Mouse (Mus musculus): ENCODE results near the gene Gm28043.

The Gm28043 gene

GRCm38 (mm10) chr17:29601391-29601790 is 13.3 kb upstream of the Gm28043 start:
- no peak for TF ChIP-seq GATA4 (IDR thresholded peaks at IDR 0.05; ENCODE audit: insufficient replicate concordance, low read length)

DNA sequence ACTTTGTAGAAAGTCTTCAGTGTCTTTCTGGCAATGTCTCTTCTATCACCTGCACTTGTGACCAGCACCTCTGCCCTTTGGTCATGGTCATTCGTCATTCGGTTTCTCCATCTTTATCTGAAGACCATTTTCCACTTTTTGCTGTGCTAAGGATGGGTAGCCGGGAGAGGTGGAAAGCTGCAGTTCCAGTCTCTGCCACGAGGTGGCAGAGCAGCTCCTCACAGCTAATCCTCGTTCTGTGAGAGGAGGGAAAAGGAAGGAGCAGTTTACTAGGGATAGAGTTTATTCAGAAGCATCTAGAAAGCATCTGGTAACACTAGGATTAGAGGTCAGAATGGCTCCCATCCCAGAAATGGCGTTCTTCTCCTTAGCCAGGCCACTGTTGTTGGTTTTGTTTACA is 11.4 kb upstream of the Gm28043 start:
- no peak for TF ChIP-seq GATA4 (IDR thresholded peaks at IDR 0.05; ENCODE audit: insufficient replicate concordance, low read length)

DNA sequence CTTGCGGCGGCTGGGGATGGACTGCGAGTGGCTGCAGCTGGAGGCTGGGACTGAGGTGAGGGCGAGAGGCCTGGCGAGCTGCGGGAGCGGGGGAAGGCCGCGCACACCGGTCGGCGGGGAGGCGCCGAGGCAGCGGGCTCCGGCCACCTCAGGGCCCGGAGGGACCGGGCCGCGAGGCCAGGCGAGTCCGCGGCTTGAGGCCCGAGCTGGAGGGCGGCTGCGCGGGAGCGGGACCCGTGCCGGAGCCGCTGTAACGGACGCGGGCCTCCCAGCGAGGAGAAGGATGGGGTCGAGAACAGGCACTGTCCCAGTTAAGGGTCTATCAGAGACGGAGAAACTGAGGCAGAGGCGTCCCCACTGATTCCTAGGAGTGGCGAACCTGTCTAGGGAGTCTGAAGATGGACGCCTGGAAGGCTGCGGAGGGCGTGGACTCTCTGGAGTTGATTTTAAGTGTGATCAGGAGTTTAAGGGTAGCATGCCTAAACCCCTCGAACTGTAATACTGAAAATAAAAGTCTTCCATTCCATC is 412 bp downstream of the Gm28043 start:
- no peak for TF ChIP-seq GATA4 (IDR thresholded peaks at IDR 0.05; ENCODE audit: insufficient replicate concordance, low read length)

DNA sequence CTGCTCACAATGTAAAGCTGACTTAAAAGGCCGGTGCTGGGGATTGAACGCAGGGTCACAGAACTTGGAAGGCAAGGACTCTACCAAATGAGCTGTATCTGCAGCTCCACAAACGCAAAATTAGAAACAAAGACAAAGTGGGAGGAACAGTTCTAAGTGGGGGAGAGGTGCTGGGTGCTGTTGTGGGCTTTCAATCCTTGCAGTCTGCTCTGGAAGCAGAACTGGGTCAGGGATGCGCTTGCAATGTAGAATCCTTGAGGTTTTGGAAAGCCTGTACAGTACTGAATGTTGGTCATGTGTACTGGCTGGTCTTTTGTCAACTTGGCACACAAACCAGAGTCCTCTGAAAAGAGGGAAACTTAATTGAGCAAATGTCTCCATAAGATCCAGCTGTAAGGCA is 940 bp downstream of the Gm28043 start:
- no peak for TF ChIP-seq GATA4 (IDR thresholded peaks at IDR 0.05; ENCODE audit: insufficient replicate concordance, low read length)

DNA sequence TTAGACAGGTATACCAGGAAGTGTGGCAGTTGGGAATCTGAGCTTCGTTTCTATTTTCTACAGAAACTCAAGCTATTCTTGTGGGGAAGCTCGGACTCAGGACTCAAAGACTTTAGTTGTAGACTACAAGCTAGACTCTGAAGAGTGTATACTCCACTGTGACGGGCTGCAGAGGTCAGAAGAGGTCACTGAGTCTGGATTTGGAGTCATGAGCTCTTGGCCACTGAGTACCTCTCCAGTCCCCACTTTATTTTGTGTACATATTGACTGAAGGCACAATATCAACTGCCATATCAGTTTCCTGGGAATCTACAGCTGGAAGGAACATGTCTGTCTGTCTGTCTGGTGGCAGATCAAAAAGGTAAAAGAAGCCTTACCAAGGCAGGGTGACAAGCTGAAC is 4.6 kb downstream of the Gm28043 start:
- TF ChIP-seq GATA4 (IDR thresholded peaks at IDR 0.05; ENCODE audit: insufficient replicate concordance, low read length), result no peak

DNA sequence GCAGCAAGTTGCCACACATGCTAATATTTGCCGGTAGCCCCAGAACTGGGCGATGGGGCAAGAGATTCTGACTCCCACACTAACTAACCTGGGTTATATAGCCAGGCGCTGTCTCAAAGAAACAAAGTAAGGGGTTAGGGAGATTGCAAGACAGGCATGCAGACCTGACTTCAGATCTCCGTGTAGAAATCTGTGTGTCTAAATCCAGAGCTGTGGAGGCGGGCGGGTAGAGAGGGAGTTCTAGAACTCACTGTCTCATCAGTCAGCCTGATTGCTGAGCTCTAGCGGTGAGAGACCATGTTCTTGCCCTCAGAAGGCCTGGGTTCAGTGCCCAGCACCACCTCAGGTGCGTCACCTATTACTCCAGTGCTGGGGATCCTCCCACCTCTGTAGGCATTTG is 8.8 kb downstream of the Gm28043 start:
- TF ChIP-seq GATA4 (IDR thresholded peaks at IDR 0.05; ENCODE audit: insufficient replicate concordance, low read length), result no peak

DNA sequence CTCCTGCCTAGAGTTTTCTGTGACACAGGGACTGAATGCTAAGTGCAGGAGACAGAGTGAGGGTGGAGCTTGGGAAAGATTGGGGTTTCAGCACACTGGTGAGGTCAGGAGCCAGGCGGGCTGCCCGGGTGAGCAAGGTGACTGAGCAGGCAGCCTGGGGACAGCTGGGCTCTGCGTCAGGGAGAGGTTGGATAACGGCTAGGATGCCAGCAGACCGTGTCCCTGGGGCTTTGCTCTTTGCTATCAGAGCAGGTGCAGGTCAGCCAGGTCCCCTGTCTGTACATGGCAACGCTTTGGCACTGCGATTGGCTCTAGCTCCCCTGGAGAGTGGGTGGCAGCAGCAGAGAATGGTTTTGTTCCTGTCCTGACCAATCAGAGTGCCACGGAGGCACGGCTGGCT is 12.6 kb downstream of the Gm28043 start:
- no peak for TF ChIP-seq GATA4 (IDR thresholded peaks at IDR 0.05; ENCODE audit: insufficient replicate concordance, low read length)

GRCm38 (mm10) chr17:29628946-29629345 is 14.3 kb downstream of the Gm28043 start:
- TF ChIP-seq GATA4 (IDR thresholded peaks at IDR 0.05; ENCODE audit: insufficient replicate concordance, low read length), result no peak

GRCm38 (mm10) chr17:29629620-29630019 is 14.9 kb downstream of the Gm28043 start:
- TF ChIP-seq GATA4 (IDR thresholded peaks at IDR 0.05; ENCODE audit: insufficient replicate concordance, low read length), result no peak

DNA sequence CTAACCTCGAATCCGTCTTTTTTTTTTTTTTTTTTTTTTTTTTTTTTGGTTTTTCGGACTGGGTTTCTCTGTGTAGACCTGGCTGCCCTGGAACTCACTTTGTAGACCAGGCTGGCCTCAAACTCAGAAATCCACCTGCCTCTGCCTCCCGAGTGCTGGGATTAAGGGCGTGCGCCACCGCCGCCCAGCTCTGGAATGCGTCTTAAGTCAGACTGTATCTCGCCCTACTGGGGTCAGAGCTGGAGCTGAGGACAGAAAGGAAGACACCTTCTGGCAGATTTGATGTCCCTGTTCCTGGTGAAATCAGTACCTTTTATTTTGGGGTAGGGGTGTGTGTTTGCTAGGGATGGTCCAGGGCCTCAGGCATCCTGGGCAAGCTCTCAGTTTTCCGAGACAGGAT is 17.6 kb downstream of the Gm28043 start:
- TF ChIP-seq GATA4 (IDR thresholded peaks at IDR 0.05; ENCODE audit: insufficient replicate concordance, low read length), result no peak

DNA sequence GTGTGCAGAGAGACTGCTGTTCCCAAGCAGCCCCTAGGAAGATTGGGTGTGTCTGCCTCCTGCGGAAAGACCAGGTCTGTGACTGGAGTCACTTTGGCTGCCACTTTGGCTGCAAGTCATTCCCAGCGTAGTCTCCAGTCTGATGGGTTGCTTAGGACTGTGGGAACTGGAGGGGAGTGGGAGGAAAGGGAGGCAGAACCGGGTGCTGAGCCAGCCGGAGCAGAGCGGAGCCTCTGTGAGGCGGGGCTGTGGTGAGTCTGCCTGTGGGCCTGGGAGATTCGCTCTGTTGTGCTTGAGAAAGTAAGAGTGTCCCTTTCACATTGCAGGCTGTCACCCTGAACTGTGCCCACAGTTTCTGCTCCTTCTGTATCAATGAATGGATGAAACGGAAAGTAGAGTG is 20.8 kb downstream of the Gm28043 start:
- TF ChIP-seq GATA4 (IDR thresholded peaks at IDR 0.05; ENCODE audit: insufficient replicate concordance, low read length), result no peak

DNA sequence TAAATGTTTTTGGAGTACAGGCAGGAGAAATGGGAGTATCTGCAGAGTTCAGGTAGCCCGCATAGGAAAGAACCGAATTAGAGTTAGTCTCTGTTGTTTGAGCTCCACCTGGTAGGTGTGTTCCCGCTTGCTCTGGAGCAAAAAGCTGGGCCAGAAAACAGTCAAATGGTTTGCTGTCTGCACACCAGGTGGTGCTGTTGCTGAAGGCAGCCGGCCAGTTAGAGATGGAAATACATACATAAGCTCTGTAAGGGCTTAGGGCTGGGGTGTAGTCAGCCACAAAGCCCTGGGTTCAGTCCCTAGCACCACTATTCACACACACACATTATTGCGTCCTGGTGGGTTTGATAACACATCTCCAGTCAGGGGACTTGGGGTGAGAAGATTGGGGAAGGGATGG is 21.4 kb downstream of the Gm28043 start:
- no peak for TF ChIP-seq GATA4 (IDR thresholded peaks at IDR 0.05; ENCODE audit: insufficient replicate concordance, low read length)

- peak; percentile 59; the same call in 1 of the 2 replicates for TF ChIP-seq GATA4 (IDR thresholded peaks at IDR 0.05; ENCODE audit: insufficient replicate concordance, low read length)
These were observed 22.7 kb downstream of the Gm28043 start for GRCm38 (mm10) chr17:29637377-29637776.

DNA sequence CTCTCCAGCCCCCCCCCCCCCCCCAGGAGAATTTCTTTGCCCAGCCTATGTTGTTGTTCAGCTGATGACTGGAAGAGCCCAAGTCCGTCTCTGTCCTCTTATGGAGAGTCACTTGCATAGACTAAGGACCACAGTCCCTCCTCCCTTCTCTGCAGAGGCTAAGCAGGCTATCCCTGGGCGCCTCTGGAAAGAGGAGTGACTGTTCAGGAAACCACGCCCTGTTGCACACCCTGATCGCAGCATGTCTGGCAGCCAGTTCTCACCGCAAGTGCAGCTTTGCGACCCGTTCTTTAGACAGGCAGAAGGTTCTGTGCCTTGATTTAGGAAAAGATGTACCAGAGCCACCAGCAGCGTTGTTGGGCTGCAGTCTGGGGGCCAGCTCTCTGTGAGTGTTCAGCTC is 23.2 kb downstream of the Gm28043 start:
- TF ChIP-seq GATA4 (IDR thresholded peaks at IDR 0.05; ENCODE audit: insufficient replicate concordance, low read length), result no peak

DNA sequence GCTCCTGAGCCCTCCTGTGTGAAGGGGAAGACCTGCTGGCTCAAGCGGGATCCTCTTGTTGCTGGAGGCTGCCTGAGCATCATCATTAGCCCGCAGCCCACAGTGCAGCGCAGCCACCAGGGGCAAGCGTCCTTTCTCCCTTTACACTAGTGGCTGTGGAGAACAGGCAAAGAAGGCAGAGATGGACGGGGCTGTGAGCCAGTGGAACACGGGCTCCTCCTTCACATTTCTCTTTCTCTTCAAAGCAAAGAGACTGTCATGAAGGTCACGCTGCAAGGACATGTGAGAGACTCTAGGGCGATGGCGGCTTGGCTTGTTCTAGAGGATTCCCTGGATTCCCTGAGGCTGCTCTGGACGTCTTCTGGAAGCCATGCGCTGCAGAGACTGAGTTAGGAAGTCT is 26.3 kb downstream of the Gm28043 start:
- TF ChIP-seq GATA4 (IDR thresholded peaks at IDR 0.05; ENCODE audit: insufficient replicate concordance, low read length), result no peak

GRCm38 (mm10) chr17:29642219-29642618 is 27.5 kb downstream of the Gm28043 start:
- no peak for TF ChIP-seq GATA4 (IDR thresholded peaks at IDR 0.05; ENCODE audit: insufficient replicate concordance, low read length)

- no peak for TF ChIP-seq GATA4 (IDR thresholded peaks at IDR 0.05; ENCODE audit: insufficient replicate concordance, low read length)
These were observed 43.6 kb downstream of the Gm28043 start for GRCm38 (mm10) chr17:29658249-29658648.
